Mouse (Mus musculus) frontal cortex, postnatal 25 days (tissue): ENCODE measurements around the gene Gm49711.

Experiments
- DNase-seq, 2 experiments: peaks; one replicate each; pipeline ENCODE4 v3.0.0; 2022; ENCODE audit warnings: low spot score in 2 of 2

Gene Gm49711

GRCm38 (mm10) chr16:92119013-92119515 is 60.9 kb downstream of the Gm49711 start:
- no peak for DNase-seq

GRCm38 (mm10) chr16:92120899-92121531 is 62.9 kb downstream of the Gm49711 start:
- no peak for DNase-seq

GRCm38 (mm10) chr16:92127226-92127625 is 69.1 kb downstream of the Gm49711 start:
- DNase-seq, result no peak

- DNase-seq, result no peak
These were observed 69.5 kb downstream of the Gm49711 start for GRCm38 (mm10) chr16:92127666-92128065.

GRCm38 (mm10) chr16:92129843-92130242 is 71.7 kb downstream of the Gm49711 start:
- DNase-seq, result no peak

GRCm38 (mm10) chr16:92132511-92132910 is 74.4 kb downstream of the Gm49711 start:
- DNase-seq, result no peak

- no peak for DNase-seq
These were observed 76.1 kb downstream of the Gm49711 start for GRCm38 (mm10) chr16:92134148-92134764.

- DNase-seq, result no peak
These were observed 78.2 kb downstream of the Gm49711 start for GRCm38 (mm10) chr16:92136275-92136674.

- no peak for DNase-seq
These were observed 81.5 kb downstream of the Gm49711 start for GRCm38 (mm10) chr16:92139386-92140261.

- DNase-seq, result no peak
These were observed 82.2 kb downstream of the Gm49711 start for GRCm38 (mm10) chr16:92140328-92140727.

GRCm38 (mm10) chr16:92141021-92141420 is 82.9 kb downstream of the Gm49711 start:
- DNase-seq, result no peak

- DNase-seq, result no peak
These were observed 84.4 kb downstream of the Gm49711 start for GRCm38 (mm10) chr16:92142426-92143012.

- no peak for DNase-seq
These were observed 89.7 kb downstream of the Gm49711 start for GRCm38 (mm10) chr16:92147631-92148366.

- DNase-seq, result no peak
These were observed 90.2 kb downstream of the Gm49711 start for GRCm38 (mm10) chr16:92148367-92148728.

GRCm38 (mm10) chr16:92150975-92151374 is 92.9 kb downstream of the Gm49711 start:
- DNase-seq, result no peak

- DNase-seq, result peak; percentile 36 to 39
These were observed 99.9 kb downstream of the Gm49711 start for GRCm38 (mm10) chr16:92158021-92158455.

- DNase-seq, result peak; percentile 41 to 53
These were observed 100.5 kb downstream of the Gm49711 start for GRCm38 (mm10) chr16:92158461-92159091.

GRCm38 (mm10) chr16:92159114-92159513 is 101.0 kb downstream of the Gm49711 start:
- DNase-seq, result no peak

- no peak for DNase-seq
These were observed 104.2 kb downstream of the Gm49711 start for GRCm38 (mm10) chr16:92162289-92162688.

GRCm38 (mm10) chr16:92163545-92163944 is 105.4 kb downstream of the Gm49711 start:
- no peak for DNase-seq

GRCm38 (mm10) chr16:92176052-92176451 is 117.9 kb downstream of the Gm49711 start:
- no peak for DNase-seq
